Mouse (Mus musculus) embryonic fibroblast, embryonic 13.5 days (primary cell): Measurements from ENCODE around the gene Lgr4.

Source experiments
- CTCF ChIP-seq: IDR thresholded peaks from 2 replicates; pipeline ENCODE4 v1.5.1; 2011; ENCODE audit warnings: mild to moderate bottlenecking, control low read depth, low read length, moderate library complexity, borderline replicate concordance; ENCODE audit not compliant: insufficient read depth
- POLR2A ChIP-seq: IDR thresholded peaks from 2 replicates; pipeline ENCODE4 v1.6.1; 2011; ENCODE audit warnings: low read depth, mild to moderate bottlenecking, control low read depth, low read length, moderate library complexity

DNA sequence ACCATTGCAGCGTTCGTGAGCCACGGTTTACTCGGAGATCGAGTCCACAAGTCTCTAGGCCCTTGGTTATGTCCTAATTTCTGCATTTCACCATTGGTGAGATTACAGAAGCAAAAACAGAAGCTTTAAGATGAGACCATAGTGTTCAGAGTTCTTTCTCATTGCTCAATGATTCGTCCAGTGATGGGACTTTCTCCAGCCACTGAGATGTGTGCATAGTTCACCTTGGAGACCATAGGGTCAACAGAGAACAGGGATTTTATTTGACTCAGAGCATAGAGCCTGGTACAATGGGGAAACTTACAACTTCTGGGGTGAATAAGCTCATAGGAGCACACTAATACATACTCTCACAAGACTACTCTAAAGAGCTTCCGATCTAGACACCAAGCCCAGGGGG, 3.0 kb downstream of the Lgr4 start:
- TF ChIP-seq CTCF: no peak
- no peak for TF ChIP-seq POLR2A
